Mouse (Mus musculus): ENCODE data around the gene Rhbdf2.
A peak's percentile ranks its signal among the peaks of the same experiment; 100 is the strongest.

The Rhbdf2 gene

GRCm38 (mm10) chr11:116585682-116586081, 41.1 kb downstream of the Rhbdf2 start:
- no peak for DNase-seq

- peak; percentile 95 for DNase-seq
Measured at GRCm38 (mm10) chr11:116581376-116581814, 45.4 kb downstream of the Rhbdf2 start, which contains the start of gene Ube2o. Gene Ube2o, minus strand, starts transcription at chr11:116581447.

DNA sequence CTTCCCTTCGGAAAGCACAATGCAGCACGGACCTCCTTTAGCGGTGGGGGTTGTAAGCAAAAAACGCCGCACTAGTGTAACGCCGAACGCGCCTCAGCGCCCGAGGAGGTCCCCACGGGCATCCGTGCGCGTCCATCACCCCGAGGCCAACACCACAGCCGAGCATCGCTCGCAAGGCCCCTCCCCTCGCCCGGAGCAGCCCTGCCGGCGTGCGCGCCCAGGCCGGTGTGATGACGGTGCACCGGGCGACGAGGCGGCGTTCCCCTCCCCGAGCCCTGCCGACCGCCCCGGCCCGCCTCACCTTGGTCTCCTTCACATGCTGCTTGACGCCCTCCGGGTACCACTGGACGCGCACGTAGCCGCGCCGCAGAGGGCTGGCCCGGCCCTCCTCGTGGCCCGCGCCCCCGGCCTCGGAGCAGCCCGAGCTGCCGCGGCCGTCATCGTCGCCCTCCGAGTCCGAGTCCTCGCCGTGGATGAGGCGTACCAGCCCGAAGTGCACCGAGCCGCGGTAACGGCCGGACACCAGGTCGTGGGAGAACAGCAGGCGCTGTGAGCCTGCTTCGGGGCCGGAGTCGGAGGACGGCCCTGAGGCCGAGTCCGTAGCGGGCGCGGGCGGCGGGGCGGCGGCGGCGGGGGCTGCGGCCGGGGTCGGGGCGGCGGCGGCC, 46.0 kb downstream of the Rhbdf2 start:
- DNase-seq = peak; percentile 75 to 76

DNA sequence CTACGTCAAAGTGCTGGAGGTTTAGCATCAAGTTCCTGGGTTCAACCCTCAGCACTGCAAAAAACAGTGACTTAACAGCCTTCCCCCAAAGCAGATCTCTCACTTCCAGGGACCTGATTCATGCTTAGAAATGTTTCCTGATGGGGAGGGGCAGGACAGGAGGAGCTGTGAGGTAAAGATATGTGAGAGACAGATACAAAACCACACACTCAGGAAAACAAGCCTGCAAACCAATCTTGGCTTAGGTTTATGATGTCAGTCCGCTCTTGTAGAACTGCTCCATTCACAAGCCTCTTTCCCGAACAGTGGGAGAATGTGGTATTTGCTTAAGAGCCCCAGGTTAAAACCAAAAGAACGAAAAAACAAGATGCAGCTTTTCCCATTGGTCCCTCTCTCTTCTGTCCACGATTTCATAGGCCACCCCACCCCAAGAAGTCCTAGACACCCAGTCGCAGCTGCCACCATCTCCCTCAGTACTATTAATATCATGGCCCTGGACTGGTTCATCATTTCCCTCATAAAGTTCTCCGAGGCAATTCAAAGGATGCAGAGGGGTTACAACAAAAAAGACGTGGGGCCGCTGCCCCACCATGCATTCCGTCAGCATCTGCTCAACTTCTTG, 46.7 kb downstream of the Rhbdf2 start:
- peak in 1 of 2 experiments; percentile 31 for DNase-seq

DNA sequence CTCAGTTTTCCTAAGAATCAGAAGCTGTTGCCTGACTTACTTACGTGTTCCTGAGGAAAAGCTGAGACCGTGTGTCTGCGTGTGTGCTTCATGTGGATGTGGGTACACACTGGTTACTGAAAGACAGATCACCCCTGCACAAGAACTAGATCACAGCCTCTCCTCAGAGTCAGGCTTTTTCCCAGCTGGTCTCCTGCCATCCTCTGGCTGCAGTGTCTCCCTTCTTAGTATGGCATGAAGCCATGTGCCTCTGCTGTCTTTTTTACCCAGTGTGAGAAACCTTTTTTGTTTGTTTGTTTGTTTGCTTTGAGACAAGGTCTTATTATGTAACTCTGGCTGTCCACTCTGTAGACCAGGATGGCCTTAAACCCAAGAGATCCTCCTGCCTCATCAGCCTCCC, 47.5 kb downstream of the Rhbdf2 start:
- peak; percentile 59 to 70 for DNase-seq

DNA sequence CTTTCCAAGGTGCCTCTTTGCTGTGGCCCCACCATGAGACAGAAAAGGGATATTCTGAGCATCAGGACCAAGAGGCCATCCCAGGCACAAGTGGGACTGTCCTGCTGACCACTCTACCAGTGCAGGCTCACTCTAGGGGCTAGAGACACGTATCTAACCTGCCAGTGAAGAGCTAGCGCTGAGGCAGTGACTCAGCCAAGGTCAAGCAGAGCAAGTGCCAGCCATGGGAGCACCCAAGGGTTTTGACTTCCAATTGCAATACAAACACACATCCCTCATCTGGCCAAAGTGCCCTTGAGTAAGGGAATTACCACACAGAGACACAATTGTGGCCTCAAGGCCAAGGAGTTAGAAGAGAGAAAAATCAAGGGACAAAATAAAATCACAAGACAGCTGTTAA, 51.4 kb downstream of the Rhbdf2 start:
- DNase-seq = no peak

DNA sequence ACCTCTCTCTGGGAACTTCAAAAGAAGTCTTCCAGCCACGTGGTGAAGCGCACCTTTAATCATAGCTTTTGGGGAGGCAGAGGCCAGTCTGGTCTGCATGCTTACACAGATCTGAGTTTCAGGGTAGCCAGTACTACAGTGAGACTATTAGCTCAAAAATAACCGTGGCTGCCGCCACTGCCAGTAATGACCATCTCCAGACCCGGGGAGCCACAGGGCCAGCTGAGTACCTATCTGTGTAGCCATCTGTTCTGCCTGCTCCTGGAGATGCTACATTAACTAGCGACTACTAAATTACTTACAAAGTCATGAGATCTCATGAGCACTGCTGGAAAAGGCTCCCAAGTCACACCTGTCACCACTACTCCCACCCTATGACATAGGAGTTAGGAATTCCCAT, 51.8 kb downstream of the Rhbdf2 start:
- peak in 1 of 2 experiments; percentile 46 for DNase-seq

- DNase-seq = peak; percentile 62 to 69
Measured at GRCm38 (mm10) chr11:116574486-116574885, 52.3 kb downstream of the Rhbdf2 start.

GRCm38 (mm10) chr11:116572756-116573543, 53.9 kb downstream of the Rhbdf2 start:
- no peak for DNase-seq

GRCm38 (mm10) chr11:116571767-116572679, 54.8 kb downstream of the Rhbdf2 start:
- DNase-seq = peak; percentile 56 to 60

DNA sequence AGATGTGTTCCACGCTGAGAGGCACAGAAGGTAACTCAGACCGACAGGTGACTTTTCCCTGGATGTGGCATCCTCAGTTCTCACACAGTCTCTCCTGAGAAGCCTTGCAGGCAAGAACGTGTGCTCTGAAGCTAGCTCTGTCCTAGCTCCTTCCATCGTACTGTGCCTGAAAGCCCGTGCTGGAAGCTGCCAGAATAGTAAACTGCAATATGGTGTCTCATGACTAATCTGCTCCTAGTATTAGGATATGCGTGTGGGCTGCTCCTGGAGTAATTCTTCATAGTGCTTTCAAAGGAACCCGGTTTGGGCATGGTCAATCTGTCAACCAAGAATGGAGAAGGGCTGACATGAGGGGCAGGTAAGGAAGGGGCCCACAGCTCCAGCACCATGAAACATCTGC, 56.0 kb downstream of the Rhbdf2 start:
- DNase-seq = no peak

DNA sequence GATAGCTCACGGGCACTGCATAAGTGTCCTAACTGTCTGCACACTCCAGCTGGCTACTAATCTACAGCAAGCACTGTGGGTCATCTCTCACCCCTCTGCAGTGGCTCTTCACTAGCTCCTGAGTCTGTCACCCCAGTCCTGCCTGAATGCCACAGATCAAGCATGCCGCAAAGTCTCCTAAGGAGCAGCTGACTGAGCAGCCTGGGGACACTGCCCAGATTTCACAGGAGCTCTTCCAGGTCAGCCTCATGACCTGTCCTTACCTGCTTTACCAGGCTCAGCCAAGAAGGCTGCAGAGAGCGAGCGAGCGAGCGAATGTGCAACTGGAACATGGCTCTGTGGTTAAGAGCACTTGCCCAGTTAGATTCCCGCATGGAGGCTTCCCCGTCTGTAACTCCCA, 59.3 kb downstream of the Rhbdf2 start:
- no peak for DNase-seq

GRCm38 (mm10) chr11:116565283-116566041, 61.4 kb downstream of the Rhbdf2 start:
- DNase-seq = no peak

- no peak for DNase-seq
Measured at GRCm38 (mm10) chr11:116556308-116556707, 70.5 kb downstream of the Rhbdf2 start.

DNA sequence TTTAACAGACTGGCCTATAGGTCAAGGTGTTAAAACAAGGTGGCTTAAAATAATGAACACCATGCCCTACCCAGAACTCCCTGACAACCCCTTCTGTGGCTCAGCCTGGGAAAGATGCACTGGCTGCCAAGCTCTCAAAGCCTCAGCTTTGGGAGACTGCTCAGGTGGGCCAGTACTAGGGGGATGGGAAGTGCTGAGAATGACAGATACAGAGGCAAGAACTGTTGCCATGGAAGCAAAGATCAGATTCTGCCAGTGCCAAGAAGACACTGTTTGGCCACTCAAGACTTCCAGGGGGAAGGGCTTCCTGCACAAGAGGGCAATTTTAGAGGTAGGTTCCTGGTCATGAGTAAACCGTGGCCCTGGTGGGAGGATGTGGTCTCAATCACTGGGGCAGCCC, 71.2 kb downstream of the Rhbdf2 start:
- DNase-seq = no peak

DNA sequence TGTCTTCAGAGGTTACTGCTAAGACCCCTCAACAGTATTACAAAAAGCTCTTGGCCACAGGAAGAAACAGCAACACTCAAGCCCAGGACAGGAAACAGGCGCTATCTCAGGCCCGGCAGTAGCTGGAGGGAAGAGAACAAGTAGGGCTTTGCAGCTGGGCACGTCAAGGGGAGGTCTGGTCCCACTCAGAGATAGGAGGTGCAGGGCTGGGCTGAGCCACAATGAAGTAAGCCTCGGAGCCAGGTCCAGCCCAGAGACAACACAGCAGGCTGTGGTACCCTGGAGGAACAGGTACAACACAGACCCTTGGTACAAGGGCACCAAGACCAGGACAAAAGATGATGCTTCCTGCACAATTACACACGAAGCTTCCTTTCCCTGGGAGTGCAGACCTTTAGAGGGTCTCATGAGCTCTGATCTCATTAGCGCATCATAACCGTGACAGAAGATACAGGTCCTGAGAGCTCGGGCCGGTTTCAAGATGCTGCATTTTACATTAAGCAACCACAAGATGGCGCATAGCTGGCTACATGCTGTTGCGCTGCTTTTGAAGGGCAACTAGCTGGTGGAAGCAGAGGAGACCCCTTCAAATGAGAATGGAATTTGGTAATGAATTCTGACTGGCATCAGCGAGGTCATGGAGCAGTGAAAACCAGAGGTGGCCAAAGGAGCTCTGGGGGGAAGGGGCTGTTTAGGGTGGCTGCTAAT, 72.5 kb downstream of the Rhbdf2 start:
- peak; percentile 75 to 82 for DNase-seq

DNA sequence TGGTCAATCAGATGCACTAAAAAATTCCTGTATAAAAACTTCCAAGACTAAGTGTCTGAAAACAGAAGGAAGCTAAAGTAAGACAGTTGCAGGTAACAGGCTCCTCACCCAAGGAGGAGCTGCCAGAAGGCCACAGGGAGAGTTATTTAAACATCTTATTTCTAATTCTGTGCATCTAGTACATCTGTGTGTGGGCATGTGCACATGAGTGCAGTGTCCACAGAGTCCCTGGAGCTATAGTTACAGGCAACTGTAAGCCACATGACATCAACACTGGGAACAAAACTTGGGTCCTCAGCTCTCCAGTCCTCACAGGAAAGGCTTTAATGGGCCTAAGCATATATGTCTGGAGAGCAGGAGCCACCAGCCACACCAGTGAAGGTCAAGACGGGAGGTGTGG, 74.6 kb downstream of the Rhbdf2 start:
- DNase-seq = no peak

GRCm38 (mm10) chr11:116550748-116551147, 76.1 kb downstream of the Rhbdf2 start:
- no peak for DNase-seq

DNA sequence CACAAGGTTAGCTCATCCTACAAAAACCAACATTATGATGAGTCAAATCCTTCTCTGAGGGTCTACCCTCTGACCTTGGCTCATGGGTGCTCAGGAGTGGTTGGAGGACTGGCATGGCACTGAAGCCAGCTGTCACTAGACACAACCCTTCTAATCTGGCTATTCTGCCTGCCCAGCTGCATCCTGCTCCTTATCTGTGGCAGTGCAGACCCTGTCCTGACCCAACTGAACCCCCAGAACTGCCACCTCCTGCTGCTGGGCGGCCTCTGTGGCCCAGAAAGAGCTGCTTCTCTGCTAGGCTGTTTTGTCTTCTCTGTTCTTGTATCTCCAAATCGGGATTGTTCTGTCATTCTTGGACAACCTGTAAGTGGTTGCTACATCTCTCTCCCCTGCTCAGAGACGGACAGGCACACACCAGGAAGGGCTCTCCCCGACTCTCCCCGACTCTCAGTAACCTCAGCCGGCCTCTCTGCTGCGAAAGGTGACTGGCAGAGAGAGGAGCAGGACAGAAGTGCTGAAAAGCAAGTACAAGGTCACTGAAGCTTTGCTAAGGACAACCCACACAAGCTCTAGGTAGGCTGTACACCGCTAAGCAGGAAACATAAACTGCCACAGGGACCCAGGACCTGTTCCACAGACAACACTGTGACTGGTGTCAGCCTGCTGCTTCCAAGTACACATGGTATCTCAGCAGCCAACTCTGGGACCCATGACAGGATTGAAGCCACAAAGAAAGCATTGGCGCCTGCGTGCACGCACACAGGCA, 77.4 kb downstream of the Rhbdf2 start:
- DNase-seq = no peak

DNA sequence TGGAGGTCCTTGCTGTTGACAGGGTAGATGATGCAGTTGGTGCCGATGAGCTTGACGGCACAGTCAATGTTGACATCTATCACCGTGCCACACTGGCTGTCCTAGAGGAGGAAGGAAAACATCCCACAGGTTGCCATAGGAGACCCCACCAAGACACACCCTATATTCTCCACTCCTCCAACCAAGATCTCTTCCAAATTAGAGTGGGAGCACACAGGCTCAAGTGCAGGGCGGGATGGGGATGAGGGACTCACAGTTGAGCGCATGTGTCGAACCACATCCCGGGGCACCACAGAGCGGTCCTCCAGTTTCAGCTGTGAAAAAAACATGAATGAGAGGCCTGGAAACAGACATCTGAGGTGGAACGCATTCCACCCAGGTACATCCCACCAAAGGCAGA, 78.0 kb downstream of the Rhbdf2 start:
- no peak for DNase-seq
